Mouse (Mus musculus) MEL (cell line): ENCODE results near the gene Lamp2. TPM values are rescaled to one million over a fixed set of nuclear protein-coding genes. Genes with fewer than 3 reads are reported as not detected.

Source experiments
- DNase-seq: peaks from one replicate; pipeline ENCODE4 v3.0.0; 2011; ENCODE audit warnings: low read depth, low spot score
- H3K27ac ChIP-seq: 2 replicates; pipeline ENCODE4 v1.5.1; 2012; ENCODE audit warnings: low read depth, mild to moderate bottlenecking, control low read depth, low read length, moderate library complexity; ENCODE audit not compliant: control insufficient read depth
- H3K27me3 ChIP-seq, 2 experiments: fragments of 150-350 bp in 1 of 2; sonication (generic) in 1 of 2; 2 replicates each; pipeline ENCODE4 v1.6.1; 2012; ENCODE audit warnings: low read length in 2 of 2, mild to moderate bottlenecking in 2 of 2, improper control_type of control experiment in 1 of 2, moderate library complexity in 1 of 2; ENCODE audit not compliant: insufficient read depth in 2 of 2, control insufficient read depth in 1 of 2
- H3K36me3 ChIP-seq, 2 experiments: 2 replicates each; pipeline ENCODE4 v1.6.1; 2012 to 2014; ENCODE audit warnings: low read length in 2 of 2, improper control_type of control experiment in 1 of 2, inconsistent platforms in 1 of 2, mild to moderate bottlenecking in 1 of 2; ENCODE audit not compliant: insufficient read depth in 2 of 2, control insufficient read depth in 1 of 2
- H3K4me1 ChIP-seq, 2 experiments: fragments of 150-350 bp in 1 of 2; sonication (generic) in 1 of 2; 2 replicates each; pipeline ENCODE4 v1.6.1; 2012; ENCODE audit warnings: low read length in 2 of 2, improper control_type of control experiment in 1 of 2, mild to moderate bottlenecking in 1 of 2; ENCODE audit not compliant: insufficient read depth in 2 of 2, control insufficient read depth in 1 of 2
- H3K4me3 ChIP-seq, 2 experiments: fragments of 150-350 bp in 1 of 2; sonication (generic) in 1 of 2; 2 replicates each; pipeline ENCODE4 v1.5.1; 2012; ENCODE audit warnings: low read depth in 2 of 2, low read length in 2 of 2, mild to moderate bottlenecking in 2 of 2, moderate library complexity in 2 of 2, control low read depth in 1 of 2, improper control_type of control experiment in 1 of 2; ENCODE audit not compliant: control insufficient read depth in 1 of 2, insufficient read depth in 1 of 2
- H3K79me2 ChIP-seq: 2 replicates; pipeline ENCODE4 v1.6.1; 2012; ENCODE audit warnings: mild to moderate bottlenecking, low read length, moderate library complexity; ENCODE audit not compliant: control insufficient read depth, poor library complexity, insufficient read depth
- H3K9ac ChIP-seq: 2 replicates; pipeline ENCODE4 v1.6.1; 2012; ENCODE audit warnings: low read depth, mild to moderate bottlenecking, control low read depth, low read length, moderate library complexity; ENCODE audit not compliant: control insufficient read depth, poor library complexity, severe bottlenecking
- H3K9me3 ChIP-seq: fragments of 150-350 bp; sonication (generic); replicated peaks from 2 replicates; pipeline ENCODE4 v1.6.1; 2012; ENCODE audit warnings: mild to moderate bottlenecking, low read length, improper control_type of control experiment, moderate library complexity; ENCODE audit not compliant: insufficient read depth
- BHLHE40 ChIP-seq: IDR thresholded peaks from 2 replicates; pipeline ENCODE4 v1.6.1; 2012; ENCODE audit warnings: low read depth, mild to moderate bottlenecking, inconsistent platforms, low read length, improper control_type of control experiment, borderline replicate concordance
- CHD1 ChIP-seq: IDR thresholded peaks from 2 replicates; pipeline ENCODE4 v1.6.1; 2012; ENCODE audit warnings: low read depth, mild to moderate bottlenecking, inconsistent platforms, low read length, improper control_type of control experiment
- CHD2 ChIP-seq: IDR thresholded peaks from 2 replicates; pipeline ENCODE4 v1.6.1; 2011; ENCODE audit warnings: low read length, improper control_type of control experiment
- E2F4 ChIP-seq: IDR thresholded peaks from 2 replicates; pipeline ENCODE4 v1.6.1; 2011; ENCODE audit warnings: low read depth, low read length, improper control_type of control experiment, borderline replicate concordance
- ELF1 ChIP-seq: IDR thresholded peaks from 2 replicates; pipeline ENCODE4 v1.6.1; 2014; ENCODE audit warnings: low read depth, mild to moderate bottlenecking, inconsistent platforms, low read length, improper control_type of control experiment, moderate library complexity
- EP300 ChIP-seq, 2 experiments: IDR thresholded peaks; 2 replicates each; pipeline ENCODE4 v1.6.1; 2011; ENCODE audit warnings: improper control_type of control experiment in 2 of 2, low read length in 2 of 2, low read depth in 1 of 2, mild to moderate bottlenecking in 1 of 2
- ETS1 ChIP-seq: IDR thresholded peaks from 2 replicates; pipeline ENCODE4 v1.6.1; 2012; ENCODE audit warnings: low read depth, mild to moderate bottlenecking, inconsistent platforms, low read length, improper control_type of control experiment, moderate library complexity
- HCFC1 ChIP-seq: IDR thresholded peaks from 2 replicates; pipeline ENCODE4 v1.6.1; 2012; ENCODE audit warnings: low read depth, mild to moderate bottlenecking, inconsistent platforms, low read length, improper control_type of control experiment, moderate library complexity
- MAZ ChIP-seq: IDR thresholded peaks from 2 replicates; pipeline ENCODE4 v1.6.1; 2012; ENCODE audit warnings: low read depth, mild to moderate bottlenecking, inconsistent platforms, low read length, improper control_type of control experiment
- MXI1 ChIP-seq: IDR thresholded peaks from 2 replicates; pipeline ENCODE4 v1.6.1; 2011; ENCODE audit warnings: mild to moderate bottlenecking, low read depth, low read length, improper control_type of control experiment
- MYB ChIP-seq: IDR thresholded peaks from 2 replicates; pipeline ENCODE4 v1.6.1; 2011; ENCODE audit warnings: mild to moderate bottlenecking, low read depth, low read length, improper control_type of control experiment
- MYC ChIP-seq: IDR thresholded peaks from 2 replicates; pipeline ENCODE4 v1.6.1; 2011; ENCODE audit warnings: low read depth, mild to moderate bottlenecking, low read length, improper control_type of control experiment, moderate library complexity
- NRF1 ChIP-seq: IDR thresholded peaks from 2 replicates; pipeline ENCODE4 v1.6.1; 2014; ENCODE audit warnings: low read depth, mild to moderate bottlenecking, inconsistent platforms, low read length, improper control_type of control experiment, moderate library complexity; ENCODE audit not compliant: poor library complexity, insufficient read depth, severe bottlenecking
- RAD21 ChIP-seq: IDR thresholded peaks from 2 replicates; pipeline ENCODE4 v1.6.1; 2011; ENCODE audit warnings: mild to moderate bottlenecking, low read depth, low read length, improper control_type of control experiment
- RCOR1 ChIP-seq: IDR thresholded peaks from 2 replicates; pipeline ENCODE4 v1.6.1; 2012; ENCODE audit warnings: low read depth, mild to moderate bottlenecking, inconsistent platforms, low read length, improper control_type of control experiment
- UBTF ChIP-seq: IDR thresholded peaks from 2 replicates; pipeline ENCODE4 v1.6.1; 2012; ENCODE audit warnings: low read depth, mild to moderate bottlenecking, inconsistent platforms, low read length, improper control_type of control experiment, moderate library complexity, borderline replicate concordance; ENCODE audit not compliant: insufficient read depth
- USF1 ChIP-seq: IDR thresholded peaks from 2 replicates; pipeline ENCODE4 v1.6.1; 2014; ENCODE audit warnings: low read depth, mild to moderate bottlenecking, inconsistent platforms, low read length, improper control_type of control experiment, moderate library complexity
- USF2 ChIP-seq, 2 experiments: IDR thresholded peaks; 2 replicates each; pipeline ENCODE4 v1.6.1; 2011 to 2012; ENCODE audit warnings: improper control_type of control experiment in 2 of 2, low read length in 2 of 2, borderline replicate concordance in 1 of 2, inconsistent platforms in 1 of 2, low read depth in 1 of 2, mild to moderate bottlenecking in 1 of 2; ENCODE audit not compliant: insufficient read depth in 1 of 2
- ZKSCAN1 ChIP-seq: IDR thresholded peaks from 2 replicates; pipeline ENCODE4 v1.6.1; 2012; ENCODE audit warnings: low read depth, mild to moderate bottlenecking, inconsistent platforms, low read length, improper control_type of control experiment, moderate library complexity
- polyA plus RNA-seq, 2 experiments: library from polyadenylated mRNA; stranded (reverse) in 1 of 2; unstranded in 1 of 2; fragments of >175 nt in 1 of 2; fragments of >200 nt in 1 of 2; gene quantifications; 2 replicates each; pipeline versions ENCODE4 v1.2.1 to v1.2.4; 2012; ENCODE audit warnings: low replicate concordance in 2 of 2, low read depth in 1 of 2; ENCODE audit not compliant: insufficient read length in 2 of 2, insufficient read depth in 1 of 2, missing spikeins in 1 of 2
- total RNA-seq: library from RNA; depleted of rRNA; stranded (reverse); fragments of 300-350 nt; gene quantifications from 2 replicates; pipeline ENCODE4 v1.2.3, GENCODE M21; 2012

Lamp2 gene
- total and polyA plus RNA-seq, 3 experiments, result 20.6 to 80.5 (median 28.9) TPM

DNA sequence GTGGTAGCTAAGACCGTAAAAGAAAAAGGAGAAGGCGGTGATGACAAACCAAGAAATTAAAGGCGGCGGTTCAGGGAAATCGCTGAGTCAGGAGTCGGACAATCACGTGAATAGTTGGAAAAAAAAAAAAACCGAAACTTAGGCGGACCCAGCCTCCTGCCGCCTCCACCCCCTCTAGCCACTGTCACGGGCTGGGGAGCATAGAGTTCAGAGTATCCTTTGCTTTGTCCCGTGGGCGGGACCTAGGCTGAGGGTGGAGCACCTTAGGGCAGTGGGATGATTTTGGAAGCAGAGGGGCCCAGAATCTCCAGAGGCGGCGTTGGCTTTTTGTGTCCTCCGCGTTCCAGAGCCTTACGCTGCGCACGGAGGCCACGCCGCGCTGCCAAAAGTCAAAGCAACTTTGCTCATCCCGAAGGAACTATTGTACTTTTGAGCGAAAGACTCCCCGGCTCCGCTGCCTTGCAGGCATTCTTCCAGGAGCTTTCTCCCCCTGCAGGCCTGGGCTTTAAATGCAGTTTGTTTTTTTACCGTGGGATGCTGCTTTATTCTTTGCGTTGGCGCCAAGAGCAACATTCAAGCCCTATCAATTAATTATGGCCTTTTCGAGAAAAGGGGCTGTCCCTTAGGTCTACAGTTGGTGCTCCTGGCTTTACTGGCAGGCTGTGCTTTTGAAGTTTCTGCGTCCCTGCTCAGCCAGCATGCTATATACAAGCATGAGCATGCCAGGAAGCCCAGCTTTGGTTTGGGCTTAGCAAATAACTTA is 17.5 kb upstream of the Lamp2 start (continued):
- TF ChIP-seq EP300 (IDR thresholded peaks at IDR 0.05; ENCODE audit: low read depth in 1 of 2, low read length in 2 of 2), result peak in 1 of 2 experiments; percentile 63; a peak in 2 of 4 replicates
- no peak for TF ChIP-seq UBTF
- TF ChIP-seq CHD1, result no peak
- peak; percentile 93 for TF ChIP-seq BHLHE40
- no peak; the same call in 1 of the 2 replicates for TF ChIP-seq RAD21
- TF ChIP-seq MXI1, result peak; percentile 47
- peak; percentile 75 for TF ChIP-seq ETS1

GRCm38 (mm10) chrX:38473164-38473536 is 16.9 kb upstream of the Lamp2 start:
- Histone ChIP-seq H3K9me3 (no peaks in the 10 kb centered on the region), H3K79me2 (no peaks in the 10 kb centered on the region), H3K27me3 (no peaks in the 10 kb centered on the region), H3K4me1 (no peaks in the 10 kb centered on the region), H3K36me3 (peaks cover 0 to 4% of the 10 kb centered on the region in 2 experiments; a peak in 1 of 4 replicates), H3K9ac (peak overlapping the region; percentile 64), H3K27ac (peak overlapping the region; percentile 63), H3K4me3 (peak overlapping the region; percentile 63 to 79)
- peak; percentile 42; the same call in 1 of the 2 replicates for TF ChIP-seq CHD2
- no peak for TF ChIP-seq HCFC1
- no peak for DNase-seq

- TF ChIP-seq ETS1, result no peak
- TF ChIP-seq CHD2, result no peak
- TF ChIP-seq RAD21, result no peak
- no peak for TF ChIP-seq E2F4
- TF ChIP-seq MAZ, result no peak
- no peak for TF ChIP-seq NRF1
- TF ChIP-seq USF1, result no peak
- TF ChIP-seq ZKSCAN1, result no peak
- TF ChIP-seq HCFC1, result no peak
- TF ChIP-seq MXI1, result no peak
- no peak for TF ChIP-seq EP300 (IDR thresholded peaks at IDR 0.05; ENCODE audit: low read depth in 1 of 2, low read length in 2 of 2)
- no peak for TF ChIP-seq ELF1
- TF ChIP-seq RCOR1, result no peak
- TF ChIP-seq MYC, result no peak
- no peak for TF ChIP-seq MYB
- no peak for TF ChIP-seq USF2 (IDR thresholded peaks at IDR 0.05; ENCODE audit: borderline replicate concordance in 1 of 2, insufficient read depth in 1 of 2, low read depth in 1 of 2, low read length in 2 of 2)
- Histone ChIP-seq H3K9me3 (no peaks in the 10 kb centered on the region), H3K27me3 (no peaks in the 10 kb centered on the region), H3K9ac (no peak overlapping the region), H3K4me1 (peaks cover 0 to under 1% of the 10 kb centered on the region in 2 experiments; a peak in 3 of 4 replicates), H3K27ac (no peak overlapping the region), H3K79me2 (no peaks in the 10 kb centered on the region), H3K4me3 (no peak overlapping the region), H3K36me3 (peaks cover 0 to 2% of the 10 kb centered on the region in 2 experiments; a peak in 2 of 4 replicates)
- no peak for DNase-seq
Observed at GRCm38 (mm10) chrX:38466236-38466635, 10.0 kb upstream of the Lamp2 start.
